Mouse (Mus musculus): ENCODE data around the gene Mettl23. TPM values are rescaled to one million over a fixed set of nuclear protein-coding genes. Genes with fewer than 3 reads are reported as not detected.

The Mettl23 gene
- polyA plus RNA-seq, 1 experiment from 2014 or later = 51.5 TPM

DNA sequence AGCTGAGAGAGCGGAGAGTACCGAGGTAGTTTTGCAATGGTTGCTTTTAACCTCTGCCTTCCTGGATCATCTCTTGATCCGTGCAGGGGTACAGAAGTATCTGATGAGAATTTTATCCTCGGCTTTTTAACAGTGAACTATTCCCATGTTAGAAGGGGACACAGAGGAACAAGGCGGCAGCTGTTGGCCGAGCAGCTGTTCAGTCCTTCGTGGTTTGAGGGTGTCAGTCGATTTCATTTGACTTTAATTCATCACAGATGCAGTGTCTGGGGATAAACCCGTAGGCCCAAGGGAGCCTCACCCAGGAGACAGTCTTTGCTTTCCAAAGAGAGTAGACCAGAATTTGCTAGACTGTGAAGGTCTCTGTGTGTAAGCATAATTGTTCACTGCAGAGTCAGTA lies 28.5 kb downstream of the Mettl23 start:
- no peaks in the 10 kb centered on the region for H3K4me1 ChIP-seq
- WGBS = 91% methylated on average over 9 of the region's 9 CpGs
- H3K9ac ChIP-seq = no peak overlapping the region
- ATAC-seq (replicated peaks; ENCODE audit: low FRiP score) = no peak
- H3K27ac ChIP-seq = no peak overlapping the region
- no peak overlapping the region for H3K4me3 ChIP-seq (replicated peaks)
- H3K36me3 ChIP-seq = peaks cover 73% of the 10 kb centered on the region
- H3K9me3 ChIP-seq (replicated peaks) = no peaks in the 10 kb centered on the region
- no peaks in the 10 kb centered on the region for H3K27me3 ChIP-seq
- no peak overlapping the region for H3K4me2 ChIP-seq

DNA sequence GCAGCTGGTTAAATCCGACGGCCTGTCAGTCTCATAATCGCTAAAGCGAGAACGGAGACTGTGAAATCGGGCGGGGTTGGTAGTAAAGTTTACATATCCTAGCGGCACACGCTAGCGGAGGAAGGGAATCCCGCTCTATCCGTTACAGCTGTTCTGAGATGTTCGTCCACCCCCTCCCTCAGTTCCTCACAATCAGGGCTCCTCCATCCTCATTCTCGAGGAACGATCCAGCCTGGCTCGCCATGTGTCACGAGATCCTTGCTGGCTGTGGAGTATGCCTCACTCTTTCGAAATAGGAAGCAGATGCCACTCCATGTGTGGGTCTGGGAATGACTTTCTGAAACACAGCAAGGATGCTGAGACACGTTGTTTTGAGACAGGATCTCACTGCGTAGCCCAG lies 30.9 kb downstream of the Mettl23 start:
- no peak overlapping the region for H3K4me2 ChIP-seq
- no peak overlapping the region for H3K27ac ChIP-seq
- no peaks in the 10 kb centered on the region for H3K9me3 ChIP-seq (replicated peaks)
- no peak overlapping the region for H3K4me3 ChIP-seq (replicated peaks)
- 91% methylated on average over 20 of the region's 20 CpGs for WGBS
- ATAC-seq (replicated peaks; ENCODE audit: low FRiP score) = no peak
- no peaks in the 10 kb centered on the region for H3K27me3 ChIP-seq
- peaks cover 52% of the 10 kb centered on the region for H3K36me3 ChIP-seq
- no peak overlapping the region for H3K9ac ChIP-seq
- no peaks in the 10 kb centered on the region for H3K4me1 ChIP-seq

DNA sequence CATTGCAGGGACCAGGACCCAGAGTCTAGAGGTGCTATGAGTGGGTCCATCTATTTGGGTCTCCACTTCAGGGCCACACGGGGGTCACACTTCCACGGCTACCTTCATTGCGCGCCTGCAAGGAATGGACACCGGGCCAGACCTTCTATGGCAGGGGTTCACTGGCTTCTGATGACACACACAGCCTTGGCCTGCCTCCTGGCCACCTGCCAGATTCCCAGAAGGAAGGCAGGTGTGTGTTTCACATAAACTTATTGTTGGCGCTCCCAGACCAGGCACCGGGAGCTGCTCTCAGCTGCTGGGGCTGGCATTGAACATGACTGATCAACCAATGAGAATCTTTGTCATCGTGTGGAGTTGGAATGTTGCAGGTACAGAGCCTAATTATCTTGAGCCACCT lies 35.4 kb downstream of the Mettl23 start:
- Histone ChIP-seq H3K36me3 (peaks cover 18% of the 10 kb centered on the region), H3K9ac (no peak overlapping the region), H3K4me3 (replicated peaks) (no peak overlapping the region), H3K9me3 (replicated peaks) (no peaks in the 10 kb centered on the region), H3K4me1 (no peaks in the 10 kb centered on the region), H3K4me2 (no peak overlapping the region), H3K27ac (0 out of 2 replicates have a peak overlapping the region, but pooled peaks have one; percentile 13), H3K27me3 (no peaks in the 10 kb centered on the region)
- ATAC-seq (replicated peaks; ENCODE audit: low FRiP score) = no peak
- WGBS = 82% methylated on average over 8 of the region's 8 CpGs

DNA sequence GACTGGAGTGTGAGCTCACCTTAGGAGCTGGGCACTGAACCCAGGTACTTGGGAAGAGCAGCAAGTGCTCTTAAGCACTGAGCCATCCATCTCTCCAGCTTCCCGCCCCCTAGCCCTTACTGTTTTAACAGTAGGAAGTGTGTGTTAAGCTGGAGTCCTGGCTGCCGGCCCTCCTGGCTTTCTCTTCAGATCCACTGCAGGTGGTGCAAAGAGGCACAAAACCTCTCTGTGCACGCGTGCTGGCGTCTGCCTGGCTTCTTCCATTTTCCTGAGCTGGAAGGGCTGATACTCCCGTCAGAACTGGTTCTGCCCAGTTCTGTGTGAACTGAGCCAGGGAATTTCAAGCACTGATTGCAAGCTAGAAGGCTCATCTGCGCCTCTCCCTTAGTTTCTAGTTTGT lies 37.8 kb downstream of the Mettl23 start:
- Histone ChIP-seq H3K9ac (no peak overlapping the region), H3K36me3 (no peaks in the 10 kb centered on the region), H3K27ac (no peak overlapping the region), H3K27me3 (0 out of 2 replicates have a peak, but pooled peaks cover 6% of the 10 kb centered on the region), H3K9me3 (replicated peaks) (no peaks in the 10 kb centered on the region), H3K4me2 (no peak overlapping the region), H3K4me3 (replicated peaks) (no peak overlapping the region), H3K4me1 (peaks cover 6% of the 10 kb centered on the region)
- ATAC-seq (replicated peaks; ENCODE audit: low FRiP score) = no peak
- 70% methylated on average over 7 of the region's 7 CpGs for WGBS

DNA sequence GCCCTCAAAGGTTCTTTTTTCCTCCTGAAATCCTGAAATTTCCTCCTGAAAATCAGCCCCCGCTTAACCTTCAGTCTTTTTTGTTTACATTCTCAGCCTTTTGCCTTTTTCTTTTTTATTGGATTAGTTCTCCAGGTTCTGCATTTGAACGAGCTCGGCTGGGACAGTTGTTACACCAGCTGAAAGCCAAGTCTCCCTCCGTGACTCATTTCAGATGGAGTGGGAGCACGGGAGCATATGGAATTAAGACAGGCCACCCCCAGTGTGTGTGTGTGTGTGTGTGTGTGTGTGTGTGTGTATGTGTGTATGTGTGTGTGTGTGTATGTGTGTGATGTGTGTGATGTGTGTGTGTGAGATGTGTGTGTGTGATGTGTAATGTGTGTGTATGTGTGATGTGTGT lies 38.4 kb downstream of the Mettl23 start:
- Histone ChIP-seq H3K9me3 (replicated peaks) (no peaks in the 10 kb centered on the region), H3K4me1 (peaks cover 8% of the 10 kb centered on the region), H3K36me3 (no peaks in the 10 kb centered on the region), H3K4me2 (no peak overlapping the region), H3K27ac (no peak overlapping the region), H3K4me3 (replicated peaks) (no peak overlapping the region), H3K9ac (no peak overlapping the region), H3K27me3 (peaks cover 9% of the 10 kb centered on the region; the same call in 1 of the 2 replicates)
- no peak for ATAC-seq (replicated peaks; ENCODE audit: low FRiP score)
- WGBS = 71% methylated on average over 5 of the region's 5 CpGs

DNA sequence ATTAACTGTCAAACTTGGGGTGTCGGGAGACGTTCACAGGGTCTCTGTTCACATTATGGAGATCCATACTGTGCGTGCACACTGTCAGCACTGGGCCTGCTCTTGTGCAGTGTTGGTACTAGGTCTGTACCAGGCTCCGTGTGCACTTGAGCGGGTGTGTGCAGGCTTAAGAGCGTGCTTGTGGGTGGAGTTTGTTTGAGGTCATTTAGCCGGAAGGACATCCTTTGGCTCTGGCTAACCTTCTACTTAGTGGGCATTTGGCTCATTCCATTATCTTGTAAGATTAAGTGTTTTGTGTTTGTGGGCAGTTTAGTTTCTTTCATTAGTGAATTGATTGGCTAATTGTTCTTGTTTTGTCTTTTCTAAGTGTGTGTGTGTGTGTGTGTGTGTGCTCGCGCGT lies 39.4 kb downstream of the Mettl23 start:
- no peak overlapping the region for H3K4me2 ChIP-seq
- H3K27me3 ChIP-seq = peaks cover 15% of the 10 kb centered on the region; the same call in 1 of the 2 replicates
- H3K9me3 ChIP-seq (replicated peaks) = no peaks in the 10 kb centered on the region
- no peak overlapping the region for H3K27ac ChIP-seq
- no peaks in the 10 kb centered on the region for H3K36me3 ChIP-seq
- no peak overlapping the region for H3K4me3 ChIP-seq (replicated peaks)
- WGBS = 84% methylated on average over 10 of the region's 10 CpGs
- peaks cover 8% of the 10 kb centered on the region for H3K4me1 ChIP-seq
- H3K9ac ChIP-seq = no peak overlapping the region
- no peak for ATAC-seq (replicated peaks; ENCODE audit: low FRiP score)

DNA sequence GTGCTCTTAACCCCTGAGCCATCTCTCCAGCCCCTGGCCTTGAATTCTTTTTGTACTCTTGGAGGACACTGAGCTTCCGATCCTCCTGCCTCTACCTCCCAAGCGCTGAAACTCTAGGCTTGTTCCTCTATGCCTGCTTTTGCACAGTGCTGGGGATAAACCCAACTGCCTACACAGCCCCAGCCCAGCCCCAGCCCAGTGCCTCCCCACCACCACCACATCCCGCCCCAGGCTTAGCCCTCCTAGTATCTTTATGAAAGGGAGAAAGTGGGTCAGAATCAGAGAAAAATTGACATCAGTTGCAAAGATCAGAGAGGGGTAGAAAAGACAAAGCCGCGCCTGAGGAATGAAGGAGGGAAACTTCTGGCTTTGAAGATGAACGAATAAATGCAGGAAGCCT lies 41.0 kb downstream of the Mettl23 start:
- WGBS = 84% methylated on average over 6 of the region's 6 CpGs
- no peak overlapping the region for H3K9ac ChIP-seq
- H3K27ac ChIP-seq = no peak overlapping the region
- no peaks in the 10 kb centered on the region for H3K9me3 ChIP-seq (replicated peaks)
- no peak overlapping the region for H3K4me3 ChIP-seq (replicated peaks)
- no peak overlapping the region for H3K4me2 ChIP-seq
- no peak for ATAC-seq (replicated peaks; ENCODE audit: low FRiP score)
- no peaks in the 10 kb centered on the region for H3K36me3 ChIP-seq
- H3K4me1 ChIP-seq = peaks cover 8% of the 10 kb centered on the region
- peaks cover 15% of the 10 kb centered on the region; the same call in 1 of the 2 replicates for H3K27me3 ChIP-seq

DNA sequence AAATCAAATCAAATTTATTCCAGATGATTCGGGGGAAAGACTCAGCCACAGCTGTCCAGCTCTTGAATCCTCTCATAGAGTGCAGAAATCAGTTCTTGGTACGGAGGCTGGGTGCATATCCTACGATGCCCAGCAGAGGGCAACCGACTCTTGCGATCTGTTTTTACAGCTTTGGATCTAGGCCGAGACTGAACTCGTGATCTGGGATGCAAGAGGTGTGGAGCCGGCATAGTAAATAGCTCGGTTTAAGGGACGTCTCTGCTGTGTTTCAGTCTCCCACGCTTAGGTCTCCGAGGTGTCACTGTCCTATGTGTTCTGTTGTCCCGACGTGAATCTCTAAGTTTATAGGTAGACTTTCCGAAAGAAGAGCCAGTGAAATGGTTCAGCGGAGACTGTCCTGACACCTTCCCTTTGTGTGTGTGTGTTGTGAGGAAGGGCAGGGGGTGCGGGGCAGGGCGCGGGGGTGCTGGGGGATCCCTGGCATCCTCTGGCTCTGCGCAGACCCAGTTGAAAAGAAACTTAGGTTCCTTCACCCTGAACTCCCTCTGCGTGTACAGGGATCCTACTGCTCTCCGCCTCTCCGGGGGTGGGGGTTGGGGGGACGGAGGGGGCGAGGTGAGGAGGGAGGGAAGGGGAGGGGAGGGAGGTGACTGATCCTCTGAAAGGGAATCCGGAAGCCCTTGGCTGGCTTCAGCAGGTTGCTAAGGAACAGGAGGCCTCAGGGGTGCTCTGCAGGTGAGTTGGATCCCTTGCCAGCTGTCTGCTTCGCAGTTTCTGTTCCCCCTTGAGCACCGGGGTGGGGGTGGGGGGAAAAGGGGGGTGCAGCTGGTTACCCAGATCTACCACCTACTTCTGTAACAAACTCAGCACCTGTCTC lies 42.4 kb downstream of the Mettl23 start:
- 1% methylated on average over 27 of the region's 28 CpGs for WGBS
- Histone ChIP-seq H3K27me3 (peaks cover 15% of the 10 kb centered on the region; the same call in 1 of the 2 replicates), H3K4me1 (peaks cover 14% of the 10 kb centered on the region), H3K27ac (no peak overlapping the region), H3K4me2 (peak overlapping the region; percentile 54), H3K4me3 (replicated peaks) (peak overlapping the region; percentile 29), H3K36me3 (no peaks in the 10 kb centered on the region), H3K9me3 (replicated peaks) (no peaks in the 10 kb centered on the region), H3K9ac (no peak overlapping the region)
- peak; percentile 40; the same call in 1 of the 2 replicates for ATAC-seq (replicated peaks; ENCODE audit: low FRiP score)

DNA sequence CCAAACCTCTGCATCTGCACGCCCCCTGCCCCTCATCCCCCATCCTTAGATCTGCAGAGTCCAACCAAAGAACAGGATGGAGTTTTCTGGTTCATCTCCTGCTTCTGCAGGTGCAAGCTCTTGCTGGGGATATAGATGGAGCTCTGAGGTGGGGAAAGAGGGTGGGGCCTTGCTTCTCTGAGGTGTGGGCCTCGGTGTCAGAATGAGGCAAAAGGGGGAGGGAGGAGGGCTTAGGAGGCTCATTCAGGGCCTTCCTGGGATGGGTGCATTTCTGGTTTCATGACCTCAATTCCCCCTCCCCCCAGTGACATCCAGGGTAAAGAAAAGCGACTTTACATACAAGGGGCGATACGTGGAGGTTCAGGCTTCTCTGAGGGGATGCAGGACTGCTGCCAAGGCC lies 44.1 kb downstream of the Mettl23 start:
- H3K4me3 ChIP-seq (replicated peaks) = no peak overlapping the region
- H3K27me3 ChIP-seq = peaks cover 15% of the 10 kb centered on the region; the same call in 1 of the 2 replicates
- no peaks in the 10 kb centered on the region for H3K36me3 ChIP-seq
- 55% methylated on average over 5 of the region's 5 CpGs for WGBS
- H3K4me1 ChIP-seq = peaks cover 14% of the 10 kb centered on the region
- no peak overlapping the region for H3K27ac ChIP-seq
- no peak for ATAC-seq (replicated peaks; ENCODE audit: low FRiP score)
- no peak overlapping the region for H3K4me2 ChIP-seq
- no peaks in the 10 kb centered on the region for H3K9me3 ChIP-seq (replicated peaks)
- no peak overlapping the region for H3K9ac ChIP-seq

DNA sequence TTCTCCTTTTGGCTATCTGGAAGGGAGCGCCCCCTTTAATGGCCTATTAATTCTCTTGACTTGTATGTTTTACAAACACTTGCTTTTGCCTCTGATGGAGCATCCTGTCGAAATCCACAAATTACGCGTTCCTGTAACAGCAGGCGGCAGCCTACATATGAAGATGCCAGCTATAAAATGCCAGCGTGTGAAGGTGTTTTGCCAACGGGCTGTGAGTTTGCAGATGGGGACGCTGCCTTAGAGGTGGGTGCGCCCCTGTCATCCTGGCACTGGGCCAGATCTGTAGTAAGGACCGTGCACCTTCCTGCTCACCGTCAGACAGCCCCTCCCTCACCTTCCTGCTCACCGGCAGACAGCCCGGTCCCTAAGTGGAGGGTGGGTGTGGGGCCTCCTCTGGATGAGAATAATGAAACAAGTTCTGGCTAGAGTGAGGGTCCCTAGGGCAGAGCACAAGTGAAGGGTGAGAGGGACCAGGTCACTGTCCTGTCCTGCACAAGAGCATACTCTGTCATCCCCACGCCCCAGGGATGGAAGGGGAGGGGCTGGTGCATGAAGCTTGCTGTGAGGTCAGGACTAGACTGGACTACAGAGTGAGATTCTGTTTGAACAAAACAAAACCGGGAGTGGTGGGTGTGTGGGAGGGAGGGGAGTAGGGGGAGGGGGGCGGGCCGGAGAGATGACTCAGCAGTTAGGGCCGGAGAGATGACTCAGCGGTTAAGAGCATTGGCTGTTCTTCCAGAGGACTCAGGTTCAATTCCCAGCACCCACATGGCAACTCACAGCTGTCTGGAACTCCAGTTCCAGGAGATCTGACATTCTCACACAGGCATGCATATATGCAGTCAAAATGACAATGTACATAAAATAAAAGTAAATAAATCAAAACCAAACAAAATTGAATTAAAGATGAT lies 50.7 kb downstream of the Mettl23 start:
- no peak for ATAC-seq (replicated peaks; ENCODE audit: low FRiP score)
- no peak overlapping the region for H3K4me2 ChIP-seq

DNA sequence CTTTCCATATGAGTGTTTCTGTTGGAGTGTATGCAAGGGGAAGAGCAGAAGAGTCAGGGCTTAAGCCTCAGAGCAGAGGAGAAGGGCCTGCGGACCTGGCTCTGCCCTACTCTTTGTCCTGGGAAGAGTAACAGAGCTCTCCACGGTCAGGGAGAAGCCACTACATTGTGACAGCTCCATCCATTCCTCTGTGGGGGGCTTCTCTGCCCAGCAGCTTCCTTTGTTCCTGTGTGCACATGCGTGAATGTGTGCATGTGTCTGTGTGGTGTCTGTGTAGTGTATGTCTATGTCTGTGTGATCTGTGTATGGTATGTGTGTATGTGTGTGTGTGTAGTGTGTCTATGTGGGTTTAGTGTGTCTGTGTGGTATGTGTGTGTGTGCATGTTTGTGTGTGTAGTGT lies 52.3 kb downstream of the Mettl23 start:
- Histone ChIP-seq H3K36me3 (no peaks in the 10 kb centered on the region), H3K4me2 (no peak overlapping the region), H3K4me1 (peaks cover 7% of the 10 kb centered on the region; the same call in 1 of the 2 replicates), H3K9me3 (replicated peaks) (no peaks in the 10 kb centered on the region), H3K27ac (no peak overlapping the region), H3K9ac (no peak overlapping the region), H3K4me3 (replicated peaks) (no peak overlapping the region), H3K27me3 (peaks cover 4% of the 10 kb centered on the region; the same call in 1 of the 2 replicates)
- 80% methylated on average over 3 of the region's 3 CpGs for WGBS
- no peak for ATAC-seq (replicated peaks; ENCODE audit: low FRiP score)

More for the DNA sequence above, 50.7 kb downstream of the Mettl23 start:
- no peaks in the 10 kb centered on the region for H3K9me3 ChIP-seq (replicated peaks)
- no peaks in the 10 kb centered on the region for H3K36me3 ChIP-seq
- no peak overlapping the region for H3K27ac ChIP-seq
- H3K9ac ChIP-seq = no peak overlapping the region
- no peak overlapping the region for H3K4me3 ChIP-seq (replicated peaks)
- WGBS = 52% methylated on average over 19 of the region's 19 CpGs
- peaks cover 4% of the 10 kb centered on the region; the same call in 1 of the 2 replicates for H3K27me3 ChIP-seq
- H3K4me1 ChIP-seq = peaks cover 13% of the 10 kb centered on the region; the same call in 1 of the 2 replicates

DNA sequence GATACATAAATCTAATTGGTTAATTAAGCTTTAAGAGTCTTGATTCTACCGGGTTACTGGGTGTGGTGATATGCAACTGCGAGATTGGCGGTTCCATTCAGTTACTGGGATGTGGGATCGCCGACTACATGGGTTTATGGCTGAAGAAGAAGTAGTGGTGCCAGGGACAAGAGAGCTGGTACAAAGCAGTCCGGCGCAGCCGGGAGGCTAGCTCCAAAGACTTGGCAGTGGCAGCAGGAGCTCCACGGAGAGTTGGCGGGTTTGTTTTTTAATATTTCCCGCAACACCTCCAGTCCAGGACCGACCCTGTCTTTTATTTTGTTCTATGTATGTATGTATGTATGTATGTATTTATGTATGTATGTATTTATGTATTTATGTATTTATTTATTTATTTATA lies 56.2 kb downstream of the Mettl23 start:
- H3K9ac ChIP-seq = no peak overlapping the region
- no peak overlapping the region for H3K4me2 ChIP-seq
- 91% methylated on average over 12 of the region's 12 CpGs for WGBS
- peaks cover 14% of the 10 kb centered on the region for H3K27me3 ChIP-seq
- H3K27ac ChIP-seq = no peak overlapping the region
- no peaks in the 10 kb centered on the region for H3K4me1 ChIP-seq
- no peak overlapping the region for H3K4me3 ChIP-seq (replicated peaks)
- ATAC-seq (replicated peaks; ENCODE audit: low FRiP score) = no peak
- H3K36me3 ChIP-seq = no peaks in the 10 kb centered on the region
- H3K9me3 ChIP-seq (replicated peaks) = no peaks in the 10 kb centered on the region
